Mouse (Mus musculus) embryonic facial prominence, embryonic 11.5 days (tissue): ENCODE measurements around the gene Mrpl48. TPM values are rescaled to one million over a fixed set of nuclear protein-coding genes. Genes with fewer than 3 reads are reported as not detected.

ENCODE experiments used
- ATAC-seq: fragments of 200-750 bp; cut with Nextera tagmentation; replicated peaks from 2 replicates; pipeline ENCODE4 v1.8.0; 2017; ENCODE audit warnings: low read depth; ENCODE audit not compliant: insufficient number of reproducible peaks, low FRiP score, low TSS enrichment
- DNase-seq: peaks from one replicate; pipeline ENCODE4 v3.0.0-alpha.2; 2015; ENCODE audit warnings: low spot score
- H3K27ac ChIP-seq: fragments of 300-500 bp; sonication (generic); replicated peaks from 2 replicates; pipeline ENCODE4 v1.5.1; 2014; ENCODE audit warnings: mild to moderate bottlenecking, low read depth, low read length, control low read depth
- H3K27me3 ChIP-seq: fragments of 300-500 bp; sonication (generic); 2 replicates; pipeline ENCODE4 v1.6.1; 2014; ENCODE audit warnings: mild to moderate bottlenecking, low read length, moderate library complexity, mixed read lengths; ENCODE audit not compliant: control insufficient read depth, insufficient read depth
- H3K36me3 ChIP-seq: fragments of 300-500 bp; sonication (generic); replicated peaks from 2 replicates; pipeline ENCODE4 v1.6.1; 2014; ENCODE audit warnings: low read depth, mild to moderate bottlenecking, low read length, moderate library complexity, mixed read lengths; ENCODE audit not compliant: control insufficient read depth, insufficient read depth
- H3K4me1 ChIP-seq: fragments of 300-500 bp; sonication (generic); 2 replicates; pipeline ENCODE4 v1.6.1; 2014; ENCODE audit warnings: low read length, mixed read lengths; ENCODE audit not compliant: control insufficient read depth, insufficient read depth
- H3K4me2 ChIP-seq: fragments of 300-500 bp; sonication (generic); 2 replicates; pipeline ENCODE4 v1.6.1; 2014; ENCODE audit warnings: low read depth, mild to moderate bottlenecking, control low read depth, low read length, moderate library complexity
- H3K4me3 ChIP-seq: fragments of 300-500 bp; sonication (generic); 2 replicates; pipeline ENCODE4 v1.5.1; 2014; ENCODE audit warnings: low read depth, low read length, control low read depth
- H3K9ac ChIP-seq: fragments of 300-500 bp; sonication (generic); replicated peaks from 2 replicates; pipeline ENCODE4 v1.6.1; 2014; ENCODE audit warnings: mild to moderate bottlenecking, control low read depth, low read length
- H3K9me3 ChIP-seq: fragments of 300-500 bp; sonication (generic); replicated peaks from 2 replicates; pipeline ENCODE4 v1.6.1; 2016; ENCODE audit warnings: mild to moderate bottlenecking, low read length, inconsistent platforms, mixed read lengths; ENCODE audit not compliant: control insufficient read depth
- WGBS: fragments of 180-500 bp; shearing (Covaris S2); extraction: QIAGEN DNeasy Blood & Tissue Kit; methylation state at CpG from one replicate; pipeline ENCODE4 v1.1.7; 2014; 5-methylcytosine and 5-hydroxymethylcytosine counted together
- polyA plus RNA-seq: library from polyadenylated mRNA; unstranded; fragments of >200 nt; fragmentation: Nextera tagmentation; extraction: Ambion mirVana; gene quantifications from 2 replicates; pipeline ENCODE4 v1.2.1, GENCODE M21; 2014

Gene Mrpl48
- polyA plus RNA-seq, 1 experiment from 2014 or later: 66.7 TPM

DNA sequence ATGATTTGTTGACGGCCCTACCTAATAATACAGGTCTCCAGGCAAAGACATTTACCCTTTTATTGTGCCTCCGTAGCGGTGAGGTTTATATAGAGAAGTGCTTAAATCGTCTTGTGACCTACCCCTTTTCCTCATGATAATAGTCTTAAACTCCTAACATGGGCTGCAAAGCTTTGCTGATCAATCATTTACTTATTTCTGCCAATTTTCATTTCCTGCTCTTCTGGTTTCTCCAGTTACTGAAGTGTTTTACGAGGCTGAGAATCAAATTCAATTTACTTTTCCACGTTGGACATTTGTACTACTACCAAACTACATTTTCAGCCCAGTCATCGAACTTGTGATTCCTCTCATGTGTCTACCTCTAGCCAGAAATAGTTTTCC, 70.6 kb downstream of the Mrpl48 start:
- 35% methylated on average over 7 of the region's 7 CpGs for WGBS
- Histone ChIP-seq H3K4me1 (no peaks in the 10 kb centered on the region), H3K4me3 (peak overlapping the region; percentile 67), H3K27me3 (no peaks in the 10 kb centered on the region), H3K36me3 (no peaks in the 10 kb centered on the region; the same call in 1 of the 2 replicates), H3K4me2 (peak overlapping the region; percentile 49), H3K9ac (peak overlapping the region; percentile 73), H3K9me3 (no peaks in the 10 kb centered on the region), H3K27ac (no peak overlapping the region)
- ATAC-seq (no peak), DNase-seq (no peak)

GRCm38 (mm10) chr7:100536804-100537518, 71.1 kb downstream of the Mrpl48 start, which contains the start of gene Coa4:
Coa4 (plus strand) TSS chr7:100537071.
- peak; percentile 98 for ATAC-seq
- Histone ChIP-seq H3K4me2 (peak within 1 kb of the TSS; percentile 49), H3K4me1 (no peaks in the 10 kb centered on the region), H3K4me3 (peak within 1 kb of the TSS; percentile 67), H3K9ac (peak within 1 kb of the TSS; percentile 73), H3K9me3 (no peaks in the 10 kb centered on the region), H3K27ac (0 out of 2 replicates have a peak within 1 kb of the TSS, but pooled peaks have one; percentile 15), H3K27me3 (no peaks in the 10 kb centered on the region), H3K36me3 (no peaks in the 10 kb centered on the region; the same call in 1 of the 2 replicates)
- WGBS: under 1% methylated on average over 33 of the region's 33 CpGs
- DNase-seq: peak; percentile 97

DNA sequence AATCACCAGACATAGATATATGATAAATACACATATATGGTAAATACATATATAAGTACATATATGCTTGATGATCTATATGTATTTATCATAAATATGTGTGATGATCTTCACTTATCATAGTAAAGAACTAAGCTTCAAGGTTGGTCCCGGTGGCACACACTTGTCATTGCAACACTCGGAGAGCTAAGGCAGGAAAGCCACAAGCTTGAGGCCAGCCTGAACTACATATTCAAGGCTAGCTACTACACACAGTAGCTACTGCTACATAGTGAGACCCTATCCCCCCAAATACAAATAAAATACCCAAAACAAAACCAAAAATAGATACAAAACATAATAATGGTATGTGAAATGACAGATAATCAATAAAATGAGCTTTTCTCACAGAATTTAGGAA, 72.3 kb downstream of the Mrpl48 start:
- no peak overlapping the region for H3K4me2 ChIP-seq
- no peak overlapping the region for H3K9ac ChIP-seq
- WGBS: 85% methylated on average over 2 of the region's 2 CpGs
- no peak overlapping the region for H3K27ac ChIP-seq
- no peak for ATAC-seq
- H3K27me3 ChIP-seq: no peaks in the 10 kb centered on the region
- no peaks in the 10 kb centered on the region for H3K4me1 ChIP-seq
- H3K36me3 ChIP-seq: no peaks in the 10 kb centered on the region; the same call in 1 of the 2 replicates
- H3K4me3 ChIP-seq: peak overlapping the region; percentile 67; the same call in 1 of the 2 replicates
- no peak for DNase-seq
- no peaks in the 10 kb centered on the region for H3K9me3 ChIP-seq

GRCm38 (mm10) chr7:100534216-100534615, 73.9 kb downstream of the Mrpl48 start:
- H3K36me3 ChIP-seq: no peaks in the 10 kb centered on the region
- no peaks in the 10 kb centered on the region for H3K9me3 ChIP-seq
- no peak overlapping the region for H3K27ac ChIP-seq
- H3K4me2 ChIP-seq: no peak overlapping the region
- no peaks in the 10 kb centered on the region for H3K4me1 ChIP-seq
- H3K9ac ChIP-seq: no peak overlapping the region
- 94% methylated on average over 3 of the region's 3 CpGs for WGBS
- no peaks in the 10 kb centered on the region for H3K27me3 ChIP-seq
- no peak overlapping the region for H3K4me3 ChIP-seq
- no peak for ATAC-seq
- no peak for DNase-seq

DNA sequence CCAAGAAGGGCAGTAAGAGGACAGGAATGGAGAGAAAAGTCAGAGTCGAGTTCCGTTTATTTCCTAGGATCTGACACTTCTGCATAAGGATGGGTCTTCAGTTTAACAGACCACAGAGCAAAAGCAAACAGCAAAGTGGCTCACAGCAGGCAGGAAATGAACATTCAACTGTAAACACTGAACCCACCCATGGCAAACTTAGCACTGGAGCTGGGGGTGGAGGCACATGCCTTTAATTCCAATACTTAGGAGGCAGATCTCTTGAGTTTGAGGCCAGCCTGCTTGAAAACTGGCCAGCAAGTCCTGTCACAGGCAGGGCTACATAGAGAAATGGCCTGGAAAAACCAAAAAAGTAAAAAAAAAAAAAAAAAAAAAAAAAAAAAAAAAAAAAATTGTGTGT, 74.6 kb downstream of the Mrpl48 start:
- H3K9ac ChIP-seq: no peak overlapping the region
- no peak overlapping the region for H3K4me3 ChIP-seq
- no peaks in the 10 kb centered on the region for H3K36me3 ChIP-seq
- WGBS: 68% methylated on average over 2 of the region's 2 CpGs
- ATAC-seq (no peak), DNase-seq (no peak)
- no peaks in the 10 kb centered on the region for H3K27me3 ChIP-seq
- no peak overlapping the region for H3K4me2 ChIP-seq
- H3K27ac ChIP-seq: no peak overlapping the region
- H3K9me3 ChIP-seq: no peaks in the 10 kb centered on the region
- H3K4me1 ChIP-seq: no peaks in the 10 kb centered on the region

DNA sequence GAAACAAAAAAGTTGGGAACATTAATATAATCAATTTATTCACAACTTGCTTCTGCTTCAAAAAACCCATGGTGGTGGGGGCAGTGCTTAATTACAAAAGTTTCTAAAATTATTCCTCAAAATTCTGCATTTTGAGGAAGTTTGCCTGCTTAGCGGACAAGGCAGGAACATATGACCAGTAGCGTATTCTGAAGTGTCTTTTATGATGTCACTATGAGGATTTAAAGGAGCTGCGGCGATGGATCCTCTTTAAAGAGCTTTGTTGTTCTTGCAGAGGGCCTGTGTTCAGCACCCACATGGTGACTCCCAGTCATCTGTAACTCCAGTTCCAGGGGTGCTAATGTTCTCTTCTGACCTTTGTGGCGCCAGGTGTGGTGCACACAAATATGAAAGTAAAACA, 77.3 kb downstream of the Mrpl48 start:
- no peak for ATAC-seq
- WGBS: 91% methylated on average over 5 of the region's 5 CpGs
- Histone ChIP-seq H3K4me2 (no peak overlapping the region), H3K9me3 (no peaks in the 10 kb centered on the region), H3K36me3 (no peaks in the 10 kb centered on the region), H3K9ac (no peak overlapping the region), H3K4me3 (no peak overlapping the region), H3K27ac (no peak overlapping the region), H3K4me1 (no peaks in the 10 kb centered on the region), H3K27me3 (no peaks in the 10 kb centered on the region)
- DNase-seq: no peak

- DNase-seq (no peak), ATAC-seq (no peak)
- WGBS: 69% methylated on average over 8 of the region's 8 CpGs
- no peak overlapping the region for H3K4me3 ChIP-seq
- H3K4me1 ChIP-seq: no peaks in the 10 kb centered on the region
- H3K9me3 ChIP-seq: no peaks in the 10 kb centered on the region
- no peak overlapping the region for H3K27ac ChIP-seq
- H3K36me3 ChIP-seq: no peaks in the 10 kb centered on the region
- no peak overlapping the region for H3K4me2 ChIP-seq
- no peak overlapping the region for H3K9ac ChIP-seq
- H3K27me3 ChIP-seq: no peaks in the 10 kb centered on the region
These were observed 83.4 kb downstream of the Mrpl48 start for GRCm38 (mm10) chr7:100524669-100525068.

DNA sequence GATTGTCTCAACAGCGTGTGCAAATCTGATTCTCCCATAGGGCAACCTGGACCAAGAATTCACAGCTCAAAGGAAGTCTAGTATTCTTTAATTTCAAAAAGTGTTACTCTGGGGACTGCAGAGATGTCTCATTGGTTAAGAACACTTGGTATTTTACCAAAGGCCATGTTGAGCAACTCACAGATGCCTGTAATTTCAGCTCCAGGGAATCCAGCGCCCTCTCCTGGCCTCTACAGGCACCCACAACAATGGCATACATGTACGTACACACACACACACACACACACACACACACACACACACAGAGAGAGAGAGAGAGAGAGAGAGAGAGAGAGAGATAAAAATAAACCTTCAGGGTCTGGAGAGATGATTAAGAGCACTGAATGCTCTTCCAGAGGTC, 85.9 kb downstream of the Mrpl48 start:
- H3K4me3 ChIP-seq: no peak overlapping the region
- H3K9me3 ChIP-seq: no peaks in the 10 kb centered on the region
- no peak overlapping the region for H3K9ac ChIP-seq
- no peaks in the 10 kb centered on the region for H3K36me3 ChIP-seq
- no peaks in the 10 kb centered on the region for H3K4me1 ChIP-seq
- H3K4me2 ChIP-seq: no peak overlapping the region
- WGBS: 72% methylated on average over 3 of the region's 3 CpGs
- no peaks in the 10 kb centered on the region for H3K27me3 ChIP-seq
- no peak for ATAC-seq
- no peak overlapping the region for H3K27ac ChIP-seq
- DNase-seq: no peak
